Mouse (Mus musculus) ES-Bruce4 (cell line): ENCODE data around the gene Plekhg2.

Source experiments
- CTCF ChIP-seq: IDR thresholded peaks from one replicate; pipeline ENCODE4 v1.8.1; 2011; ENCODE audit warnings: low read depth, low read length
- POLR2A ChIP-seq: IDR thresholded peaks from one replicate; pipeline ENCODE4 v1.8.1; 2011; ENCODE audit warnings: low read length; ENCODE audit not compliant: insufficient read depth

DNA sequence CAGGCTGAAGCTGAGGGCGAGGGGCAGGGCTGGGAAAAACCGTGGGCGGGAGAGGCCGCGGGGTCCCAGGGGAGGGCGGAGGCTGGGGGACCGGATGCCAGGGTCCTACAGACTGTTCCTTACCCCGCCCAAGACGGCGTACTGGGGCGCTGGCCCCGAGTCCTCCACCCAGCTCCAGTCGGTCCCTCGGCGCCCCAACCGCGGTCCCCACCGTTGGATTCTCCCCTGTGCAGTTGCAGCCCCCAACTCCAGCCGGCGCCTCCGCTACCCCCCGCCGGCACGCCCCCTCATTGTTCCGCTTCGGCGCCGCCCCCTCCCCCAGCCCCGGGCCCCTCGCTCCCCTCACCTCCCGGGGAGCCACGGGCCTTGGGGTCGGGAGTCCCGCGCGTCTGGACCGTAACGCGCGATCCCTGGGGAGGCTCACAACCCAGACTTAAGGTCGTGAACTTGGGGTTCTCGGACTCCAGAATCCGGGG lies 847 bp downstream of the Plekhg2 start:
- TF ChIP-seq CTCF (no peak), POLR2A (no peak)
